Mouse (Mus musculus): Measurements from ENCODE around the gene Gm20696.

DNA sequence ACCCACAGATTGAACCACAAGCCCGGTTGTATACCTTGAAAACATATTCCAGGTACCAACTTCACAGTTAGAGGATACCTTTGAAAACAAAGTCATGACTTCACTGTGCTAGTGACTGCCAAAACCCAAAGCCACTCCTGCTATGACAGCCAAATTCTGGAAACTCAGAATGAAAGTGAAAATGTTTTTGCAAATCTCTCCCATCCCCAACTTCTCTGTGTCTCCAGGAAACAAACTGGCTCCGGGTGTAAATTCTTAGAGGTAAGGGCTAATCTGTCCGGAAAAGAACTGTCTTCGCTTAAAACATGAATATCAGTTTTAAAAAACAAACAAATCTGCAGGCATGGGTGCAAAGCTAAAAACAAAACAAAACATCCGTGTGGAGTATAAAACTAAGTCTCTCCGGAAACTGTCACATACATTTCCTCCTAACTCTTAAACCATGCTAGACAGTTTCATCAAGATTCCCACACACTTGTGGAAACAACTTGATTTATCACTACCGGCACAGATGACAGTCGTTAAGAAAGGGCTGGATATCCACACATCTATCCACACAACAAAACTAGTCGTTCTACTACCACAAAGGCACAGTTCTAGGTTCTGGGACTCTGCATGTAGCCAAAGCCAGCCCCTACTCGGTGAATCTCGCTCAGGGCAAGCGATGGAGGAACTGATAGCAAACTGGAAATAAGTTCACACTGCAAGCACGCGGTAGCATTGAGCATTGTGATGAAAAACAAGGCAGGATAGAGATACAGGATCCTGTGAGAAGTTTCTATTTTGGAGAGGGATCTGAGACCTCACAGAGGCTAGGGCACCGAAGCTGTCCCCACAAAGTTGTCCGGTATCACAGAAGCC, 910 bp downstream of the Gm20696 start:
- TF ChIP-seq EP300 (optimal IDR thresholded peaks at IDR 0.05) (no peak), CTCF (IDR thresholded peaks at IDR 0.05; ENCODE audit: low read depth) (no peak)
